Mouse (Mus musculus) kidney, postnatal 0 days (tissue): ENCODE measurements around the gene Ociad2. TPM values are rescaled to one million over a fixed set of nuclear protein-coding genes. Genes with fewer than 3 reads are reported as not detected.

Experiments used
- ATAC-seq: fragments of 200-750 bp; cut with Nextera tagmentation; replicated peaks from 2 replicates; pipeline ENCODE4 v1.8.0; 2017; ENCODE audit warnings: low read depth, moderate number of reproducible peaks, moderate TSS enrichment, moderate library complexity; ENCODE audit not compliant: low FRiP score
- DNase-seq: peaks from one replicate; pipeline ENCODE4 v3.0.0-alpha.2; 2016; ENCODE audit warnings: low spot score
- H3K27ac ChIP-seq: fragments of 300-500 bp; sonication (generic); 2 replicates; pipeline ENCODE4 v1.5.1; 2014; ENCODE audit warnings: mild to moderate bottlenecking
- H3K27me3 ChIP-seq: fragments of 300-500 bp; sonication (generic); 2 replicates; pipeline ENCODE4 v1.6.1; 2014; ENCODE audit warnings: low read length, mixed read lengths; ENCODE audit not compliant: insufficient read depth
- H3K36me3 ChIP-seq: fragments of 300-500 bp; sonication (generic); 2 replicates; pipeline ENCODE4 v1.6.1; 2014; ENCODE audit warnings: low read length, mixed read lengths; ENCODE audit not compliant: insufficient read depth
- H3K4me1 ChIP-seq: fragments of 300-500 bp; sonication (generic); replicated peaks from 2 replicates; pipeline ENCODE4 v1.6.1; 2014; ENCODE audit warnings: antibody characterized with exemption, low read length, mixed read lengths; ENCODE audit not compliant: insufficient read depth
- H3K4me2 ChIP-seq: fragments of 300-500 bp; sonication (generic); 2 replicates; pipeline ENCODE4 v1.6.1; 2014; ENCODE audit warnings: mild to moderate bottlenecking, low read length, moderate library complexity, mixed read lengths
- H3K4me3 ChIP-seq: fragments of 300-500 bp; sonication (generic); replicated peaks from 2 replicates; pipeline ENCODE4 v1.5.1; 2014; ENCODE audit warnings: low read depth, low read length
- H3K9ac ChIP-seq: fragments of 300-500 bp; sonication (generic); 2 replicates; pipeline ENCODE4 v1.6.1; 2014; ENCODE audit warnings: low read depth, low read length
- H3K9me3 ChIP-seq: fragments of 300-500 bp; sonication (generic); replicated peaks from 2 replicates; pipeline ENCODE4 v1.6.1; 2016; ENCODE audit warnings: low read length, inconsistent platforms, mixed read lengths
- CTCF ChIP-seq: IDR thresholded peaks from 2 replicates; pipeline ENCODE4 v1.5.1; 2016; ENCODE audit warnings: antibody characterized with exemption, low read depth, mild to moderate bottlenecking, moderate library complexity
- WGBS: fragments of 180-500 bp; shearing (Covaris S2); extraction: QIAGEN DNeasy Blood & Tissue Kit; methylation state at CpG from one replicate; pipeline ENCODE4 v1.1.7; 2014; 5-methylcytosine and 5-hydroxymethylcytosine counted together
- polyA plus RNA-seq: library from polyadenylated mRNA; unstranded; fragments of >200 nt; fragmentation: Nextera tagmentation; extraction: Ambion mirVana; gene quantifications from 2 replicates; pipeline ENCODE4 v1.2.1, GENCODE M21; 2015

Gene Ociad2
- polyA plus RNA-seq, 1 experiment from 2014 or later, result 27.4 TPM

- Histone ChIP-seq H3K4me1 (no peaks in the 10 kb centered on the region), H3K36me3 (no peaks in the 10 kb centered on the region), H3K27me3 (no peaks in the 10 kb centered on the region), H3K4me3 (no peak overlapping the region), H3K27ac (no peak overlapping the region), H3K9me3 (no peaks in the 10 kb centered on the region), H3K4me2 (no peak overlapping the region), H3K9ac (no peak overlapping the region)
- DNase-seq (no peak), ATAC-seq (no peak)
- WGBS, result 65% methylated on average over 4 of the region's 4 CpGs
- no peak for TF ChIP-seq CTCF
Observed at GRCm38 (mm10) chr5:73273171-73273570, 67.7 kb downstream of the Ociad2 start.

Other genes starting within 250 kb of the Ociad2 start
- 20.6 and 22.6 TPM in 2 replicates for gene Fryl, start 84.4 kb downstream of the Ociad2 start, polyA plus RNA-seq
- gene Ociad1, start 48.2 kb downstream of the Ociad2 start, polyA plus RNA-seq, result 209 and 222 TPM in 2 replicates
- gene Cwh43, start 65.0 kb upstream of the Ociad2 start, polyA plus RNA-seq, result 5.9 TPM in 2 replicates
- gene Dcun1d4, start 140.0 kb upstream of the Ociad2 start, polyA plus RNA-seq, result 22.0 and 23.8 TPM in 2 replicates